Mouse (Mus musculus) cortical plate, adult 2 months (tissue): ENCODE results near the gene Dlx5.

Experiments
- CTCF ChIP-seq: fragments of 200-500 bp; IDR thresholded peaks from 2 replicates; pipeline ENCODE4 v1.5.1; 2011; ENCODE audit warnings: mild to moderate bottlenecking, control low read depth, low read length; ENCODE audit not compliant: insufficient read depth; ENCODE audit errors: extremely low read depth
- POLR2A ChIP-seq: fragments of 200-500 bp; IDR thresholded peaks from 2 replicates; pipeline ENCODE4 v1.6.1; 2011; ENCODE audit warnings: mild to moderate bottlenecking, low read length, control low read depth; ENCODE audit not compliant: insufficient read depth; ENCODE audit errors: extremely low read depth

- TF ChIP-seq CTCF (no peak), POLR2A (no peak)
Observed at GRCm38 (mm10) chr6:6863160-6863870, 18.6 kb downstream of the Dlx5 start, which contains the start of gene Dlx6.
